Mouse (Mus musculus) G1E (cell line): ENCODE measurements around the gene Fkbp8. TPM values are rescaled to one million over a fixed set of nuclear protein-coding genes. Genes with fewer than 3 reads are reported as not detected.
A peak's percentile ranks its signal among the peaks of the same experiment; 100 is the strongest.

Source experiments
- ATAC-seq: 2 replicates; pipeline ENCODE4 v1.8.0; 2016; ENCODE audit warnings: mild to moderate bottlenecking; ENCODE audit not compliant: insufficient number of reproducible peaks, poor library complexity, low FRiP score, severe bottlenecking; ENCODE audit errors: extremely low read depth
- DNase-seq: peaks from one replicate; pipeline ENCODE4 v3.0.0; 2012; ENCODE audit warnings: low spot score
- H3K27me3 ChIP-seq: 2 replicates; pipeline ENCODE4 v1.6.1; 2012; ENCODE audit warnings: mild to moderate bottlenecking, low read length, inconsistent platforms; ENCODE audit not compliant: insufficient read depth
- H3K36me3 ChIP-seq: replicated peaks from 2 replicates; pipeline ENCODE3; 2012; ENCODE audit warnings: mild to moderate bottlenecking, inconsistent platforms
- H3K4me1 ChIP-seq: 2 replicates; pipeline ENCODE4 v1.6.1; 2012; ENCODE audit warnings: low read depth, low read length, inconsistent platforms, mixed read lengths; ENCODE audit not compliant: insufficient read depth
- H3K4me3 ChIP-seq: 2 replicates; pipeline ENCODE4 v1.5.1; 2012; ENCODE audit warnings: low read depth, mild to moderate bottlenecking, inconsistent platforms, low read length, moderate library complexity, mixed read lengths
- H3K9me3 ChIP-seq: replicated peaks from 2 replicates; pipeline ENCODE4 v1.6.1; 2012; ENCODE audit warnings: inconsistent platforms
- CTCF ChIP-seq: IDR thresholded peaks from 2 replicates; pipeline ENCODE4 v1.5.1; 2012; ENCODE audit warnings: low read depth, low read length, inconsistent platforms, mixed read lengths
- GATA1 ChIP-seq: IDR thresholded peaks from 2 replicates; pipeline ENCODE4 v1.6.1; 2012; ENCODE audit warnings: borderline replicate concordance, low read length, inconsistent platforms, mixed read lengths
- GATA2 ChIP-seq: IDR thresholded peaks from 2 replicates; pipeline ENCODE4 v1.6.1; 2012; ENCODE audit warnings: low read depth, low read length, inconsistent platforms, borderline replicate concordance
- POLR2AphosphoS5 ChIP-seq: IDR thresholded peaks from 2 replicates; pipeline ENCODE4 v1.6.1; 2012; ENCODE audit warnings: low read depth, low read length, inconsistent platforms; ENCODE audit not compliant: insufficient replicate concordance
- TAL1 ChIP-seq: conservative IDR thresholded peaks from 2 replicates; pipeline ENCODE4 v1.6.1; 2012; ENCODE audit warnings: low read depth, low read length, inconsistent platforms, mixed read lengths
- polyA plus RNA-seq: library from polyadenylated mRNA; stranded (reverse); fragments of >175 nt; gene quantifications from 2 replicates; pipeline ENCODE4 v1.2.3, GENCODE M21; 2012
- total RNA-seq, 2 experiments: library from RNA; stranded (forward) in 1 of 2; stranded (reverse) in 1 of 2; fragments of 200-1000 nt in 1 of 2; fragments of >200 nt in 1 of 2; fragmentation: Nextera tagmentation in 1 of 2; gene quantifications; 2 replicates each; pipeline ENCODE4 v1.2.3; 2014 to 2017

Fkbp8 gene
- total and polyA plus RNA-seq, 3 experiments: 206 to 939 (median 232) TPM

GRCm38 (mm10) chr8:70529299-70529698 is 1.8 kb downstream of the Fkbp8 start:
- Histone ChIP-seq H3K36me3 (peaks cover 56% of the 10 kb centered on the region), H3K9me3 (no peaks in the 10 kb centered on the region), H3K4me1 (peaks cover 72% of the 10 kb centered on the region), H3K27me3 (no peaks in the 10 kb centered on the region), H3K4me3 (peak overlapping the region; percentile 81)
- peak; percentile 56 for ATAC-seq
- TF ChIP-seq POLR2AphosphoS5 (no peak), TAL1 (no peak), GATA1 (no peak), CTCF (no peak), GATA2 (no peak)
- DNase-seq: peak; percentile 63

GRCm38 (mm10) chr8:70529741-70530161 is 2.2 kb downstream of the Fkbp8 start:
- DNase-seq (no peak), ATAC-seq (no peak)
- Histone ChIP-seq H3K36me3 (peaks cover 61% of the 10 kb centered on the region), H3K4me3 (peak overlapping the region; percentile 81; the same call in 1 of the 2 replicates), H3K4me1 (peaks cover 72% of the 10 kb centered on the region), H3K27me3 (no peaks in the 10 kb centered on the region), H3K9me3 (no peaks in the 10 kb centered on the region)
- TF ChIP-seq CTCF (no peak), GATA2 (no peak), POLR2AphosphoS5 (no peak), TAL1 (no peak), GATA1 (no peak)

GRCm38 (mm10) chr8:70530314-70530713 is 2.8 kb downstream of the Fkbp8 start:
- no peak for DNase-seq
- Histone ChIP-seq H3K36me3 (peaks cover 63% of the 10 kb centered on the region), H3K9me3 (no peaks in the 10 kb centered on the region), H3K4me1 (peaks cover 70% of the 10 kb centered on the region), H3K27me3 (no peaks in the 10 kb centered on the region), H3K4me3 (no peak overlapping the region)
- no peak for ATAC-seq
- no peak for TF ChIP-seq CTCF
- TF ChIP-seq POLR2AphosphoS5: no peak
- no peak for TF ChIP-seq TAL1
- no peak for TF ChIP-seq GATA2
- TF ChIP-seq GATA1: no peak

- H3K36me3 ChIP-seq: peaks cover 86% of the 10 kb centered on the region
- H3K27me3 ChIP-seq: no peaks in the 10 kb centered on the region
- DNase-seq: no peak
- H3K9me3 ChIP-seq: no peaks in the 10 kb centered on the region
- H3K4me1 ChIP-seq: peaks cover 65% of the 10 kb centered on the region
- no peak overlapping the region for H3K4me3 ChIP-seq
- no peak for ATAC-seq
- TF ChIP-seq GATA2 (no peak), POLR2AphosphoS5 (no peak), GATA1 (no peak), CTCF (no peak), TAL1 (no peak)
Measured at GRCm38 (mm10) chr8:70534281-70534680, 6.8 kb downstream of the Fkbp8 start.

GRCm38 (mm10) chr8:70535221-70535620 is 7.7 kb downstream of the Fkbp8 start:
- Histone ChIP-seq H3K9me3 (no peaks in the 10 kb centered on the region), H3K4me3 (no peak overlapping the region), H3K27me3 (no peaks in the 10 kb centered on the region), H3K36me3 (peaks cover 77% of the 10 kb centered on the region), H3K4me1 (peaks cover 60% of the 10 kb centered on the region)
- DNase-seq (no peak), ATAC-seq (no peak)
- no peak for TF ChIP-seq GATA1
- no peak for TF ChIP-seq POLR2AphosphoS5
- TF ChIP-seq CTCF: no peak
- no peak for TF ChIP-seq TAL1
- TF ChIP-seq GATA2: no peak

- TF ChIP-seq GATA2 (no peak), CTCF (no peak), TAL1 (no peak), POLR2AphosphoS5 (no peak), GATA1 (no peak)
- Histone ChIP-seq H3K9me3 (no peaks in the 10 kb centered on the region), H3K27me3 (no peaks in the 10 kb centered on the region), H3K36me3 (peaks cover 73% of the 10 kb centered on the region), H3K4me1 (peaks cover 61% of the 10 kb centered on the region), H3K4me3 (no peak overlapping the region)
- DNase-seq (no peak), ATAC-seq (no peak)
Measured at GRCm38 (mm10) chr8:70535701-70536100, 8.2 kb downstream of the Fkbp8 start.

GRCm38 (mm10) chr8:70538024-70538579 is 10.6 kb downstream of the Fkbp8 start:
- ATAC-seq (no peak), DNase-seq (no peak)
- Histone ChIP-seq H3K9me3 (no peaks in the 10 kb centered on the region), H3K4me3 (peak overlapping the region; percentile 93), H3K27me3 (no peaks in the 10 kb centered on the region), H3K4me1 (peaks cover 58% of the 10 kb centered on the region), H3K36me3 (peaks cover 69% of the 10 kb centered on the region)
- TF ChIP-seq CTCF: no peak
- no peak for TF ChIP-seq GATA2
- TF ChIP-seq GATA1: no peak
- TF ChIP-seq TAL1: no peak
- TF ChIP-seq POLR2AphosphoS5: no peak
